Mouse (Mus musculus) retina, postnatal 7 days (tissue): ENCODE measurements around the gene Rplp0.

ENCODE experiments used
- DNase-seq: peaks from one replicate; pipeline ENCODE4 v3.0.0-alpha.2; 2012; ENCODE audit warnings: low read depth, low spot score

Rplp0 gene

DNA sequence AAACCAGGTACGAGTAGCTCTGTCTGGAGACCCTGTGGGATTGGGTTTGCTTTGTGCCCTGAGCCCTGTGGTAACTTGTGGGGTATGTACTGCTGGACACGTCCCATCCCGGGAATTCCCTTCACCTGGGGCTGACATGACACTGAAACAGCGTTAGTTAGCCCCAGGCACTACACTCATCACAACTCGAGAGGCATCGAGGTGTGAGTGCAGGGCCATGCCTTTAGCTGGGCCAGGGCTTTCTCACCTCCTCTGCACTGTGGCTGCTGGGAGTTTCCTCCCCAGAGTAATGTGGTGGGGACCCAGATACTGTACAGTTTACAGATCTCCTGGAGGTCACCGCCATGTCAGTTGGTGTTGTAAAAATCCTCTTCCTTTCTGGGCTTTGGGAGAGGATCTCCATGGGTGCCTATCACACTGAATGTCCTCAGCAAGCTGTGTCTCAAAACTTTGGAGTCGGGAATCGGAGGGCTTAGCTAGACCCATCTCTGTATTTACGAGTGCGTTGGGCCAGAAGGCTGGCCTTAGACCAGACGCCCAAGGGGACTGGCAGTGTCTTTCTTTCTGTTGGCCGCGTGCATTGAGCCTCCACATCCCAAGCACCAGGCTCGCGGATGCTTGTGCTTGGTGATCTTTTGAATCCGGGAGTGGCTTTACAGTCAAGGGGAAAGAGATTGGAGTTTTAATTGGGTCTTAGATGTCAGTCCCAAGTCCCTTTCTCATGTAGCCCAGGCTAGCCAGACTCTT, 32.6 kb upstream of the Rplp0 start:
- DNase-seq: no peak

DNA sequence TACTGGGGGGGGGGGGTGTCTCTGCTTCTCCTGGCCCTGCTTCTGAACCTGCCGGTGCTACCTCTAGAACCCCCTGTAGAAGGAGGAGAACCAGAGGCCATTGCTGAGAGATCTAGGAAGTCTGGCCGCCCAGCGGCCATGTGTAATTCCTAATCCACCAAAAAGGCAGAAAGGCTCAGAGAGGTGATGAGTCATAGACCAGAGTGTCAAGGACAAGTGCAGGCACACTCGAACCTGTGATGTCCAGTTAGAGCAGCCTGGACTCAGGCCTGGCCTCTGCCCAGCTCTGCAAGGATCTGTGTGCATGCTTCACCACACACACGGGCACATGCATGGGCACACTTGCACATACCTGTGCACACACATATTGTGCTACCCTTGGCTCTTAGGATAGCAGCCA, 31.1 kb upstream of the Rplp0 start:
- DNase-seq: no peak

DNA sequence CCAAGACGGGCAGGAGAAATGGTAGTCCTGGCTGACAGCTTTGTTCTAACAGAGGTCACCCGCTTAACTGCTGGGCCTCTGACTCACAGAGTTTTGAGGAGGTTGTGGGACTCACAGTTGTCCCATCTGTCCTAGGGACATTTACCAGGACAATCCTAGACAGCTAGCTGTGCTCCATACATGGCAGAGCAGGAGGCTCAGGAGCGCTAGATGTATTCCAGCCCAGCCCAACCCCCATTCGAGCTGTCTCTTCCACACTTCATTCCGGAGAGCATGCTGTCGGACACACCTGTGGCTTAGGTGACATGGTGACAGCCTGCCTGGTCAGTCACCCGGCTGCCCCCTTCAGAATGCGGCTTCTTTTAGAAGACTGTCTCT, 29.9 kb upstream of the Rplp0 start:
- DNase-seq: no peak

DNA sequence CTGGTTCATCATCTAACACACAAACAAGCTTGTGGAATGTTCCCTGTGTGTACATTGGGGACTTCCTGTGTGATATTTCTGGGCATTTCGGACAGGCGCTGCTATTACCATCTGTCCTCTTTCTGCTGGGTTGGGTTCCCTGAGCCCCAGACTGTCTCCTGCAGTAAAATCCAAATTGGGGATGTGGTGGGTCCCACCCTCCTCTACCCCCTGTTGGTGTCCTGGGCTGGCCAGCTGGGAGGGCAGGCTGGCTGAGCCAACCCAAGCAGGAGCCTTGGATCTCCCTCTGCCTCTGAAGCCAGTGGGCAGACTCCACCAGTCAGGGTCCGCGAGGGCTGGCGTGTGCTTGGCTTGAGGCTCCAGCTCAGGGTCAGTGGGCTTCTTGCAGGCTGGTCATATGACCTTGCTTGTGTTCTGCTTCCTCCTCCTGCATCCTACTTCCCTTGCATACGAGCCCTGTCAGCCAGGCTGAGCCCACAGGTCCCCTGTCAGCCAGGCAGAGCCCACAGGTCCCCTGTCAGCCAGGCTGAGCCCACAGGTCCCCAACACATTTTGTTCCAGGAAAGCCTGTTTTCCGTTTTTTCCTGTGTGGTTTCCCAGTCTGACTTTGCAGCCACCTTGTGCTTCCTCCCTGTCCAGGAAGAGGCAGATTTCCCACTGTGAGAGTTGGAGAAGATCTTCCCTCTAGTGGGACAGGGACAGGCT, 29.4 kb upstream of the Rplp0 start:
- DNase-seq: no peak

DNA sequence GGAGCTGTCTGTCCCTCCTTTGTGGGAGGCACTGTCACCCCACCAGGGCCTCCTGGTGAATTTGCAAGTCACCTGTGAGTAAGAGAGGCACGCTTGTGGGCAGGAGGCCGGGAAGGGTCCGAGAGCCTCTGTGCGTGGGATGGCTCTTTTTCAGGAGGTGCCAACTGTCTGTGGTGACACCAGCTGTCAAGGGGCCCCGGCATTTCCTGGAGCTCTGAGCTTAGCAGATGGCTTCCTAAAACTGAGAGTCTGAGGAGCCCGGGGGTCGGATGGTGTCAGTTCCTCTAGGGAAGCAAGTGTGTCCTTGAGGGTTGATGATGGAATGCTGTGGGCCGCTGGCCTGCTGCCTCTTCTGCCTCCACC, 28.8 kb upstream of the Rplp0 start:
- no peak for DNase-seq

DNA sequence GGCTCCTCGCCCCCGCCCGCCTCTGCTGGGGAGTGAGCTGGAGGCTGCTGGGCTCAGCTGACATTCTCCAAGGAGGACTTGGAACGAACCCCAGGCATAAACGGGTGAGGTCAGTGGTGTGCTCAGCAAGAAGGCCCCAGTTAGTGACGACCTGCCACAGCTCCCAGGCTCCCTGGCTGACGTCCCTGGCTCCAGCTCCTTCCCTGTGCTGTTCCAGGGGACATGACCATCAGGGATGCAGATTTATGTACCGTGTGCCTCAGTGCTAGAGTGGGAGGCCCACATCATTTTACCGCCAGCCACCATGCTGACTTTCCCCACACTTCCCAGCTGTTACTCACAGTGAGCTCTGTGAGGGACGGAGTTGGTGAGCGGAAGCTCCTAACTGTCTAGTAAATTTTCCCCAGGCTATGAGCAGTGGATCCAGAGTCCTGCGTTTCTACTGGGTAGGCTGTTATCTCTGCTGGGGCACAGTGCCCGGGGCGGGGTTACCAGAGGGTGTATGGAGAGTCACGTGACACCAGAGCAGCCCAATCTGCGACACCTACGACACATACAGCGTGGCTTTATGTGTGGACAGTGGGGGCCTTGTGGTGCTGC, 27.5 kb upstream of the Rplp0 start:
- no peak for DNase-seq

DNA sequence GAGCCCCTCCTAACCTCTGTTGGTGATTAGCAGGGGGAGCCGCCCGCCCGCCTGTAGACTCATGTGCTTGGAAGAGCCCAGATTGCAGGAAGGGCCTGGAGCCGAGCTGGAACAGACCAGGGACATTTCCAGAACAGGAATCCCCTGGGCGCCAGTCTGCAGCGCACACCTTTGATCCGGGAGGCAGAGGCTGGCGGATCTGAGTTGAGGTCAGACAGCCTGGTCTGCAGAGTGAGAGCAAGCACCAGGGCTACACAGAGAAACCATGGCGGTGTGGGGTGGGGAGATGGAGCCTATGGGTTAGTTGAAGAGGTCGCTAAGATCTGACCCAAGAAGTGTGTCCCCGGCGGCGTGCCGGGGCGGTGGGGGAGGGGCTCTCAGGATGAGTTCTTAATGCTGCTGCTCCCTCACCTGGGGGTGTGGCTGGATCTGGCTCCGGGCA, 25.0 kb upstream of the Rplp0 start:
- no peak for DNase-seq

DNA sequence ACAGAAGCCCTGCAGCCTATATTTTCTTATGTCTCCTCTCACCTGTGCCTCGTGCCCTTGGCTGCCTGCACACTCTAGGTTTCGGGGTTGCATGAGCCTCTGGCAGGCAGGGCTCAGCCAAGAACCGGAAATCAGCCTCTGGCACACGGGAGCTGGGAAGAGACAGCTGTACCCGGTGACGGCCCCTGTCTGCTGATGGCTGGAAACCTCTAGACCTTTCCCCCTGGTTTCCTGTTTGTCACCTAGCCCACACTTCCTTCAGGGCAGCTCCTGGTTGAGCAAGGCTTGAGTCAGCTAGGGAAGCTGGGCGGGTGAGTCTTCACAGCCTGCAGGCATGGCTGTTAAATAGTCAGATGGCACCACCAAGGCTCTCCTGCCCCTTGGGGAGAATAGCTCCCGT, 24.4 kb upstream of the Rplp0 start:
- no peak for DNase-seq

DNA sequence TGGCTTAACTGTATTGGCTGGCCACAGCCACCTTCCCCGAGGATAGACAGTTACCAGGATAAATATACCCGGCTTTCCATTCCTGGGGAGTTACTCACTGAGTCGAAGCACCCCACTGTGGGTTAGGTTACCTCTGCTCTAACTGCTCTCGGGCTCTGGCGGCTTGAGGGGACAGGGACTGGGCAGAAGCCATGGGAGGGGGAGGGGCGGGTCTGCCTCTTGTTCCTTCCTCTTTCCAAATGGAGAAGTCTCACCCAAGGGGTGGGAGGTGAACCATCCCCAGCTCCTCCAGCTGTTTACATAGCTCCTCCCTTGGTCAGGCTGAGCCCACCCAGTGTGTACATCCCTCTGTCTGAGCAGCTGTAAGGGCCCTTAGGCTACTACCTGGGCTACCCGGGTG, 23.6 kb upstream of the Rplp0 start:
- DNase-seq: no peak

DNA sequence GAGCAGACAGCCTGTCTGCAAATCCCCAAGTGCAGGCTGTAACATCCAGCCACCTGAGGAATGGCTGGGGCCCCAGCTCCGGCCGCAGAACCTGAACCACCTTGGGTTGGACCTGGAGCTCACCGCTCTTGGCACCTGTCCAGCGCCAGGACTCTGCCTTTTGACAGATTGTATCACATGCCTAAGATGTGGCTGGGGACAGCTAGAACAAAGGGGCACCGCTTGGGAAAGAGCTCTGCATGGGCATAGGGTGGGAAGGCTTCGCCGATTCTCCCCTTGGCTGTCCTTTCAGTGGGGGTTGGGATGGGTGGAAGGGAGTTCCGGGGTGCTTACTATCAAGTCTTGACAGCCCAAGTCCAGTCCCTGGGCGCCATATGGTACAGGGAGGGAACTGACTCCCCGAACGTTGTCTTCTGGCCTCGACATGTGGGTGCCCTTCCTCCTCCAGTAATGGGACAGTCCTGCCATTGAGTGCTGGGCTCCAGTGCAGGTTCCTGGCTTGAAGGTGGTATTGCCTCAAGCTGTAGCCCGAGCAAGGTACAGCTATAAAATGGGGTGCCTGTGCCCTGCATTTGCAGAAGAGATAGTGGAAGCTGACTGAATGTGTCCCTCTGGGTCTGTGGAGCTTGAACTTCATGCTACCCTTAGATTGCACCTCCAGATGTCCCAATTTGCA, 21.1 kb upstream of the Rplp0 start:
- no peak for DNase-seq

DNA sequence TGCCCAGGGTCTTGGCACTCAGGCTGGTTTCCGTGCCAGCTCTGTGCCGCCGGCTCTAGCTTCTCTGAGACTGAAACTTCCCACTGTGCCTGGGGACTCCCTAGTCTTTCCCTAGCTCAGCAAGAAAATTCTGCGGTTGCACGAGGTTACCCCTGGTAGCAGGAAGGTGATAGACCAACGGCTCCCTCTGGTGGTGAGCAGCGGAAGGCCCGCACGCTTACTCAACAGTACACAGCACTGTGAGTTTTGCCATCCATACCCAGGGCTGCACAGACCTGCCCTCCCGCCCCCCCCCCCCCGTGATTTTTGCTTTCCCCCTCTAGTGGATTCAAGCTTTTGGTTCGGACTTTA, 20.6 kb upstream of the Rplp0 start:
- peak; percentile 73 for DNase-seq

DNA sequence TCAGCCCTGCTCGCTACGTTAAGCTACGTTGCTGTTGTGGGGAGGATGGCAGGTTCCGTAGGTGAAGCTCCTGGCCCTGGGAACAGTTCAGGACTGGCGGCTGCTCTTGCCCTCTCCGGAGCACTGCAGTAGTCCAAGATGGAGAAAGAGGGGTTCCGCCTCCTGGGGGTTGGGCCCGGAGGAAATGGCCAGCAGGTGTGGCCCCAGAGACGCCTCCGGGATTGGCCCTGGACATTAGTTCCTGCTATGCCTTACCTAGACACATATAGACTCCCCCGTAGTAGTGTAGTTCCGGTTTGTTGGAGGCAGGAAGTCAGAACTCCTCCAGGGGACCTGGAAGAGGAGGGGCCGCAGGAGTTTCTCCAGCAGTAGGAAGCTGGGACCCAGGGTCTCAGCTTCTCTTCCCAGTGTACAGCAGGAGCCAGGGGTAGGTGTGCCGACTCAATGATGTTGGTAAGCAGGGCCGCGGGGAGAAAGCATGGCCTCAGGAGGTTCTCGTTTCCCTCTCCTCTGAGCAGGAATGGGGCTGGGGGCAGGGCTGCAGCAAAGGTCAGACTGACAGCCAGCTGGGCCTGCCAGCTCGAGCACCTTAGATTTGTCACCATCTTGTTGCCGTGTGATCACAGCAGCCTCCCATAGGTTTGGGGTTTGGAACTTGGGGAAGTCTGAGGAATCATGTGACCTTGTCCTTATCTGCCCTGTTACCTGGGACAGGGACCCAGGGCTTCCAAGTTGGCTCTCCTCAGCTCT, 16.5 kb upstream of the Rplp0 start:
- DNase-seq: no peak

DNA sequence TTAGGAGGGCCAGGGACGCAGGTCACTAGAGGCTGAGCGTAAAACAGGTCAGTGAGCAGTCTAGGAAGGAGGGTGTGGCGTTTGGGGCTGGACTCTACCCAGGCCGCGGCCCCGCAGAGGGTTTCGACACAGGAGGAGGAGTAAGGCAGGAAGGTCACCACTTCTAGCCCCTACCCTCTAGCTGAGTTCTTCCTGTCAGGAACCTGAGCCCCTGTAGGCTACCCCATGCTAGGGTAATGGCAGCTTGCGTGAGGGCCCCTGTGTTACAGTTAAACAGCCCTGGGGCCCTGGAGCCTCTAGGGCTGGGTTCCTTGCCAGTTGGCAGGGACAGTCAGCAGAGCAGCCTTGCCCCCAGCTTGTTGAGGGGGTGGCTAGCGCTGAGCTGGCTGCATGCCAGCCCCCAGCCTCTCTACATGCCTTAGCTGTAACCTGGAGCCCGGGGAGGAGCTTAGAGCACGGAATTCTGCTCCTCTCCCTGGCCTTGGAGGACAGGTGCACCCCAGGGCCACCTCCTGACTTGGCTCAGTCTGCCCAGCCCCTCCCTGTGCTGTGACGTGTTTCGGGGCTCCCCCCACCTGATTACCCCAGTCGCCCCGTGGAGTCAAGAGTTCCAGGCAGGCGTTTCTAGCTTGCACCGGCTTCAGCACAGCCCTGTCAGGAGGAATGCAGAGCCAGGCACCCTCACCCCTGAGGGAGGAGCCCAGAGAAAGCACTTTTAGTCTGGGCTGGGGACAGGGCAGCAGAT, 15.6 kb upstream of the Rplp0 start:
- no peak for DNase-seq

DNA sequence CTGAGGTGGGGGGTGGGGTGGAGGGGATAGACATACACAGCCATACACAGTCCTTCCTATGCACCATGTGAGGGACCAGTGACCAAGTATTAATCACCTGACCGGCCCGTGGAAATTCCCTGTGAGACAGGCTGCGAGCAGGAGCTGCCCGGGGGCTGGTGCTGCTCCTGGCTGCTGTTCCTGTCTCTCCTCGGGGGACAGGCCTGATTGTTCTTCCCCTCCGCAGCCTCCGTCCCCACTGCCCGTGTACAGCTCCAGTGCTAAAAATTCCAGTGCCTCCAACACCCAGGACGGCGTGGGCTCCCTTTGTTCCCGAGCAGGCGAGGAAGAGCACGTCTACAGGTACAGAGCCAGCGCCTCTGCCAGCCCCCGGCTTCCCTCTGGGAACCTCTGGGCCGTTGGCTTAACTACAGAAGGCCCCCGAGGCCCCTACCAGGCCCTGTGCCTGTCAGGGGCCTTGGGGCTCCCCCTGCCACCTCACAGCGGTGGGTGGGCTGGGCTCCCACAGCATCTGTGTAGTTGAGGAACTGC, 14.5 kb upstream of the Rplp0 start:
- no peak for DNase-seq

DNA sequence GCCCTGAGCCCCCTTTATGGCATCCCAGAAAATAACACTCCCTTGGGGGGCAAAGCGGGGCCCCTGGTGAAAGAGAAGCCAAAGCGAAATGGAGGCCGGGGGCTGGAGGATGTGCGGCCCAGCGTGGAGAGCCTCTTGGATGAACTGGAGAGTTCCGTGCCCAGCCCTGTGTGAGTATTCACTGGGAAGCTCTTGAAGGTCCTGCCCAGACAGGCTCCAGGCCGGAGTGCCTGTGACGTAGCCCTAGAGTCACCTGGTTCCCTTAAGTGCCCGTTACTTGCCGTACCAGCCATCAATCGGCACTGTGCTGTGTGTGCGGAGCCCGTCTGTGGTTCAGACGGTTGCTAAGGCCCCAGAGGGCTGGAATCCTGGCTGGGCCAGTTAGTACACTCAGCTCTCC, 13.6 kb upstream of the Rplp0 start:
- DNase-seq: no peak

DNA sequence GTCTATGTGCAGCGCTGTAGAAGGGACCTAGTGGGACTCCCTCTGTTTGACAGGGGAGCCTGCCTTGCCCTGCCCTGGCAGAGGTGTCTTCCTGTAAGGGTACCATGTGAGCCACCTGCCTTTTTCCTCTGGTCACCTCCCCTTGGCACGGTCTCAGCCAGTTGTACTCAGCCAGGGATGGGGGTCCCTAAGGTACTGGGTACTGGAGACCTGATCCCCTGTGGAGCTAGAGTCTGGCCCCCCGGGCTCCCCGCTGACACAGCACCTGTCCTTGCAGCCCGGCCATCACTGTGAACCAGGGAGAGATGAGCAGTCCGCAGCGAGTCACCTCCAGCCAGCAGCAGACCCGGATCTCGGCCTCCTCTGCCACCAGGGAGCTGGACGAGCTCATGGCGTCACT, 12.7 kb upstream of the Rplp0 start:
- DNase-seq: no peak

DNA sequence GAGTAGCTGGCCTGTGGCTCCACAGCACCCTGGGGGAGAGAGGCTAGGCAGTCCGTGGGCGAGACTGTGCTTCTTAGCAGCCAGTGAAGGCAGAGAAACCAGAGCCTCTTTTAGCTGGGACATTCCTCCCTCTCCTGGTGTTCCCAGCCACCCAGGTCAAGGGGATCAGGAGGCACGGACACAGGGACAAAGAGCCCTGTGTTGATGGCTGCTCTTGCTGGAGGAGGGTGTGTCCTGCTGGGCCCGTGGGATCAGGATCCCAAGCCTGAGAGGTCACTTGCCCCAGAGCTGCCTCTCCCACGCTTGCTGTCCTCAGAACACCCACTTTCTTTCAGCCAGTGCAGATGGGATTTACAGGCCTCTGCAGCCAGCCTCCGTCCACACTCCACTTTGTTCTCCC, 12.3 kb upstream of the Rplp0 start:
- DNase-seq: no peak

DNA sequence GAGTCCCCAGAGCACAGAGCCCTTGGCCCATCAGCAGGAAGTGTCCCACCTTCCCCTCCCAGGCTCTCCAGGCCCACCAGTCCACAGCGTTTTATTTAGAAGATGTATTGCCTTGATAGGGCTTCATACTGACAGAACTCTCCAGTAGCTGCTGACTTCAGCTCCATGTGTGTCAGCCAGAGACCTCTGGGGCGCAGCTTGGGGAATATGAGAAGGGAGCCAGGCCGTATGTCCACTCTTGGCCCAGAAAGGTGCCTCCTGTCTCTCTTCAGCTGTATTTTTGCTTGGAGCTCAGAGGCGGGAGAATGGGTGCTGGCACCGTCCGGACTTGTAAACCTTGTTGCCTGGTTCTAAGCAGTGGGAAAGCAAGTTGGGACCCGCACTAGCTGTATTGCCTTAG, 11.8 kb upstream of the Rplp0 start:
- DNase-seq: no peak

DNA sequence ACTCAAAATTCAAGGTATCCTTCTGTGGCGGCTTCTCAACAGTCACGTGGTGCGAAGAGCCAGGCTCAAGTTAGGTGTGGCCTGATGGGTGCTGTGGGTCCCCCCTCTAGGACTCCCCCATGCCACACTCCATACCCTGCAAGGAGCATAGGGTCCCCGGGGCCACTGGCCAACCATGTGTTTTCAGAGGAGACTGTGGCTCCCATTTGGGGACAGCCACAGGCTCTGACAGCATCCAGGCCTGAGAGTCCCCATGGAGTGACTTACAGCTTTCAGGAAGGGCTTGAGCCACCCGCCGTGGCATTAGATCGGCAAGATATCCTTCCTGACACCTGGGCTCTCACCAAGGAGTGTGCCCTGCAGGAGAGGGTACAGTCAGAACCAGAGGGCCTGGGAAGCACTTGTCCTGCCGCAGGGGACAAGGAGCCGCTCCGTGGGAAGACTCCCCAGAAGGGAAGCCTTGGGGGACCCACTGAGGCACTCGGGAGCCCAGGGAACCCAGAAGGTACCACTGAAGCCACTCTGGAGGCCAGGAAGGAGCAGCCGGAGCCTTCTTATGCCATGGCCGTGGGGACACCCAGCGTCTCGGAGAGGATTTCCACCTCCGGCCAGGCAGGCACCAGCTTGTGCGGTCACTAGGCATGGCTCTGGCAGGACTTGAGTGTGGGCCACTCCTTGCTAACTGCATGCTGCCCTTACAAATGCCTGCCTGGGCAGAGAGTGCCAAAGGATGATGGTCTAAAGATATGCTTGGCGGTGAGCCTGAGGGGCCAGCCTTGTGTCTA, 10.6 kb upstream of the Rplp0 start:
- no peak for DNase-seq

DNA sequence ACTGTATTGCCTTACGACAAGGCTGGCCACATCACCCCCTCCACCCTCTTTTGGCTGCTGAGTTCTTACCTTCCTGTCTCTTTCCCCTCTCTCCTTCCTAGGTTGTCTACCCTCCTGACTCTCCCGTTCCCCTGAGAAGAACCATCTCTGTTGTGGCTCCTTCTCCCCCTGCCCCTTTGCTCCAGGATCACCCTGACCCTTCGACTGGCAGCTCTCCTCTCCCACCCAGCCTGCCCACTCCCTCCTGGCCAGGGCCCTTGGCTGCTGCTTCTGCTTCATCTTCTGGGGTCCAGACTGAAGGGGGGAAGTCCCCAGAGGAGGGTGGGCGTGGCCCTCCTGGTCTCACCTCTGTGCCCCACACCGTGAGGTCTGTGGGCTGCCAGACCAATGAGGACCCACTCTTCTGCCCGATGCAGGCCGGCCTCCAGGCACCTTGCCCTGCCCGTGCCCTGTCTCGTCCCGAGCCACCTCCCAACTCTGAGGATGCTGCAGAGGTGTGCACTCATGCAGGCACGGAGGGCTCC, 8.7 kb upstream of the Rplp0 start:
- DNase-seq: no peak
